In genomic region chr13:91093610-91094009, GRCm38 (mm10) we compare ENCODE assay signal across 8 mouse cellular contexts.
DNase-seq lines count a peak whose midpoint lies in the region; ATAC-seq and TF ChIP-seq lines count a peak whose summit lies in the region.

No protein-coding gene starts in this region.

- no peak overlapping the region for H3K4me2 ChIP-seq in stomach, postnatal 0 days (replicated peaks; ENCODE audit: low read depth)

- H3K4me3 ChIP-seq in stomach, postnatal 0 days (ENCODE audit: low read depth, low read length): no peak overlapping the region
- H3K4me3 ChIP-seq in thymus, adult 2 months (ENCODE audit: control insufficient read depth, insufficient read depth, low read length): no peak overlapping the region

- 13% methylated on average over 1 of the region's 1 CpGs for WGBS in stomach, postnatal 0 days
- WGBS in thymus, adult 2 months: 2% methylated on average over 1 of the region's 1 CpGs

- ATAC-seq in frontal cortex, adult (ENCODE audit: low TSS enrichment): 0 out of 2 replicates have a peak, but pooled peaks have one; percentile 11
- ATAC-seq in inflammation-experienced regulatory T-cells, adult 6 months: peak; percentile 50
- ATAC-seq in stomach, postnatal 0 days (ENCODE audit: low FRiP score, low TSS enrichment): peak; percentile 49; the same call in 1 of the 2 replicates

- H3K27me3 ChIP-seq in stomach, postnatal 0 days (ENCODE audit: control insufficient read depth, insufficient read depth, low read length): no peaks in the 10 kb centered on the region
- no peaks in the 10 kb centered on the region for H3K27me3 ChIP-seq in thymus, adult 2 months (ENCODE audit: control insufficient read depth, insufficient read depth, low read length)

- H3K9me3 ChIP-seq in stomach, postnatal 0 days (ENCODE audit: control insufficient read depth, low read length): no peaks in the 10 kb centered on the region

- no peak for TF ChIP-seq EP300 in stomach, postnatal 0 days (optimal IDR thresholded peaks at IDR 0.05)

- H3K36me3 ChIP-seq in stomach, postnatal 0 days (ENCODE audit: control insufficient read depth, insufficient read depth, low read length): no peaks in the 10 kb centered on the region
- no peaks in the 10 kb centered on the region for H3K36me3 ChIP-seq in thymus, adult 2 months (ENCODE audit: control insufficient read depth, insufficient read depth, low read length)

- TF ChIP-seq CTCF in stomach, postnatal 0 days (IDR thresholded peaks at IDR 0.05; ENCODE audit: low read depth): no peak
- TF ChIP-seq CTCF in thymus, adult 2 months (IDR thresholded peaks at IDR 0.05; ENCODE audit: borderline replicate concordance, control insufficient read depth, extremely low read depth, insufficient read depth, low read length, poor library complexity): no peak

- DNase-seq in frontal cortex, postnatal 10 days (ENCODE audit: low spot score in 2 of 2): no peak
- DNase-seq in thymus, postnatal 0 days (ENCODE audit: low spot score): peak; percentile 48
- no peak for DNase-seq in thymus, postnatal 25 days
- no peak for DNase-seq in stomach, postnatal 0 days (ENCODE audit: low spot score)
- DNase-seq in thymus, adult 2 months: no peak
- DNase-seq in right cerebral cortex, postnatal 10 days (ENCODE audit: low spot score in 2 of 2): no peak

- peak overlapping the region; percentile 40; the same call in 1 of the 2 replicates for H3K27ac ChIP-seq in stomach, postnatal 0 days (replicated peaks)
- no peak overlapping the region for H3K27ac ChIP-seq in thymus, adult 2 months (ENCODE audit: control insufficient read depth, insufficient read depth, low read length)

- no peaks in the 10 kb centered on the region for H3K4me1 ChIP-seq in stomach, postnatal 0 days (replicated peaks; ENCODE audit: control insufficient read depth, insufficient read depth)
- H3K4me1 ChIP-seq in thymus, adult 2 months (replicated peaks; ENCODE audit: control insufficient read depth, insufficient read depth, low read length): peaks cover 11% of the 10 kb centered on the region

- TF ChIP-seq POLR2A in thymus, adult 2 months (IDR thresholded peaks at IDR 0.05; ENCODE audit: control insufficient read depth, extremely low read depth, insufficient read depth, low read length, poor library complexity): no peak

- H3K9ac ChIP-seq in stomach, postnatal 0 days (ENCODE audit: low read length): no peak overlapping the region
